Mouse (Mus musculus) kidney, embryonic 14.5 days (tissue): ENCODE results near the gene Prmt7. TPM values are rescaled to one million over a fixed set of nuclear protein-coding genes. Genes with fewer than 3 reads are reported as not detected.

Experiments used
- ATAC-seq: fragments of 200-750 bp; cut with Nextera tagmentation; 2 replicates; pipeline ENCODE4 v1.8.0; 2017; ENCODE audit warnings: moderate number of reproducible peaks, mild to moderate bottlenecking, moderate TSS enrichment, moderate library complexity; ENCODE audit not compliant: low FRiP score, low TSS enrichment
- H3K27ac ChIP-seq: fragments of 300-500 bp; sonication (generic); 2 replicates; pipeline ENCODE4 v1.5.1; 2014; ENCODE audit warnings: low read depth, mild to moderate bottlenecking, low read length, moderate library complexity, mixed read lengths
- H3K27me3 ChIP-seq: fragments of 300-500 bp; sonication (generic); 2 replicates; pipeline ENCODE4 v1.6.1; 2014; ENCODE audit warnings: mild to moderate bottlenecking, low read length; ENCODE audit not compliant: control insufficient read depth, insufficient read depth
- H3K36me3 ChIP-seq: fragments of 300-500 bp; sonication (generic); 2 replicates; pipeline ENCODE4 v1.6.1; 2014; ENCODE audit warnings: low read length, mixed read lengths; ENCODE audit not compliant: control insufficient read depth, insufficient read depth
- H3K4me1 ChIP-seq: fragments of 300-500 bp; sonication (generic); 2 replicates; pipeline ENCODE4 v1.6.1; 2014; ENCODE audit warnings: low read length, mixed read lengths; ENCODE audit not compliant: control insufficient read depth, insufficient read depth
- H3K4me2 ChIP-seq: fragments of 300-500 bp; sonication (generic); replicated peaks from 2 replicates; pipeline ENCODE4 v1.6.1; 2014; ENCODE audit warnings: low read depth, mild to moderate bottlenecking, low read length
- H3K4me3 ChIP-seq: fragments of 300-500 bp; sonication (generic); 2 replicates; pipeline ENCODE4 v1.5.1; 2014; ENCODE audit warnings: mild to moderate bottlenecking, low read length
- H3K9ac ChIP-seq: fragments of 300-500 bp; sonication (generic); 2 replicates; pipeline ENCODE4 v1.6.1; 2014; ENCODE audit warnings: low read depth, mild to moderate bottlenecking, low read length, moderate library complexity
- H3K9me3 ChIP-seq: fragments of 300-500 bp; sonication (generic); 2 replicates; pipeline ENCODE4 v1.6.1; 2016; ENCODE audit warnings: low read length; ENCODE audit not compliant: control insufficient read depth
- WGBS: fragments of 180-500 bp; shearing (Covaris S2); extraction: QIAGEN DNeasy Blood & Tissue Kit; methylation state at CpG from one replicate; pipeline ENCODE4 v1.1.7; 2014; 5-methylcytosine and 5-hydroxymethylcytosine counted together
- polyA plus RNA-seq: library from polyadenylated mRNA; unstranded; fragments of >200 nt; fragmentation: Nextera tagmentation; extraction: Ambion mirVana; gene quantifications from 2 replicates; pipeline ENCODE4 v1.2.1, GENCODE M21; 2014

Gene Prmt7
- polyA plus RNA-seq = 39.9 and 59.1 TPM in 2 replicates

GRCm38 (mm10) chr8:106210821-106211345 lies at the start of gene Prmt7, which contains the start of gene Slc7a6os:
Prmt7 (plus strand) TSS chr8:106210936.
Slc7a6os (minus strand) TSS chr8:106210935.
- peak; percentile 99 for ATAC-seq
- Histone ChIP-seq H3K4me2 (peak within 1 kb of the TSS; percentile 68), H3K4me1 (peaks cover 9% of the 10 kb centered on the region; the same call in 1 of the 2 replicates), H3K4me3 (peak within 1 kb of the TSS; percentile 94), H3K9ac (peak within 1 kb of the TSS; percentile 92), H3K27me3 (no peaks in the 10 kb centered on the region), H3K36me3 (peaks cover 36% of the 10 kb centered on the region), H3K27ac (peak within 1 kb of the TSS; percentile 92), H3K9me3 (no peaks in the 10 kb centered on the region)
- WGBS = under 1% methylated on average over 52 of the region's 52 CpGs

DNA sequence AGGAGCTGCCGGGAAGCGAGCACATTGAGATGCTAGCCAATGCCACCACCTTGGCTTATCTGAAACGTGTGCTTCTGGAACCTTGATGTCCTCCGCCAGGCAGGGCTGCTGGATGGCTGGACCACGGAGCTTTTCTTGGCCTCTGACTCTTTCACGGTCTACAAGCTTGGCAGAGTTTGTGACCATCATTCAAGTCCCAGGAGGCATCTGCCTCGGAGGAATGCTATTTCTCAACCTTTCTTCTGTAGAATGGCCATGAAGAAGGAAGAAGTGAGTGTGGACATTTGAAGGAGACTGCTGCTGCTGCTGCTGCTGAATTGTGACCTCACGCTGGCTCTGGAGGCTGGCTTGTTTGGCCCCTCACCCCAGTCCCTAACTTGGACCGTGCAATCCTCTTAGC lies 47.5 kb upstream of the Prmt7 start:
- H3K9me3 ChIP-seq = no peaks in the 10 kb centered on the region
- H3K27ac ChIP-seq = no peak overlapping the region
- no peak overlapping the region for H3K4me2 ChIP-seq
- ATAC-seq = no peak
- 90% methylated on average over 9 of the region's 9 CpGs for WGBS
- no peak overlapping the region for H3K4me3 ChIP-seq
- no peaks in the 10 kb centered on the region for H3K27me3 ChIP-seq
- no peak overlapping the region for H3K9ac ChIP-seq
- H3K36me3 ChIP-seq = peaks cover 18% of the 10 kb centered on the region; the same call in 1 of the 2 replicates
- peaks cover 5% of the 10 kb centered on the region; the same call in 1 of the 2 replicates for H3K4me1 ChIP-seq

- H3K27me3 ChIP-seq = no peaks in the 10 kb centered on the region
- peaks cover 14% of the 10 kb centered on the region; the same call in 1 of the 2 replicates for H3K4me1 ChIP-seq
- H3K9me3 ChIP-seq = no peaks in the 10 kb centered on the region
- no peak overlapping the region for H3K27ac ChIP-seq
- WGBS = 50% methylated on average over 4 of the region's 4 CpGs
- no peak overlapping the region for H3K4me3 ChIP-seq
- no peak overlapping the region for H3K4me2 ChIP-seq
- no peak overlapping the region for H3K9ac ChIP-seq
- ATAC-seq = no peak
- H3K36me3 ChIP-seq = peaks cover 18% of the 10 kb centered on the region; the same call in 1 of the 2 replicates
These were observed 45.3 kb upstream of the Prmt7 start for GRCm38 (mm10) chr8:106165460-106165859.

- no peaks in the 10 kb centered on the region for H3K27me3 ChIP-seq
- H3K36me3 ChIP-seq = peaks cover 8% of the 10 kb centered on the region; the same call in 1 of the 2 replicates
- under 1% methylated on average over 54 of the region's 59 CpGs for WGBS
- peaks cover 14% of the 10 kb centered on the region; the same call in 1 of the 2 replicates for H3K4me1 ChIP-seq
- ATAC-seq = peak; percentile 85
- H3K9me3 ChIP-seq = no peaks in the 10 kb centered on the region
- H3K4me3 ChIP-seq = peak within 1 kb of the TSS; percentile 80
- peak within 1 kb of the TSS; percentile 92 for H3K4me2 ChIP-seq
- H3K9ac ChIP-seq = peak within 1 kb of the TSS; percentile 81
- H3K27ac ChIP-seq = peak within 1 kb of the TSS; percentile 69
These were observed 42.2 kb upstream of the Prmt7 start, which contains the start of gene Slc7a6 for GRCm38 (mm10) chr8:106168356-106169016. Slc7a6 (plus strand) TSS chr8:106168857.

DNA sequence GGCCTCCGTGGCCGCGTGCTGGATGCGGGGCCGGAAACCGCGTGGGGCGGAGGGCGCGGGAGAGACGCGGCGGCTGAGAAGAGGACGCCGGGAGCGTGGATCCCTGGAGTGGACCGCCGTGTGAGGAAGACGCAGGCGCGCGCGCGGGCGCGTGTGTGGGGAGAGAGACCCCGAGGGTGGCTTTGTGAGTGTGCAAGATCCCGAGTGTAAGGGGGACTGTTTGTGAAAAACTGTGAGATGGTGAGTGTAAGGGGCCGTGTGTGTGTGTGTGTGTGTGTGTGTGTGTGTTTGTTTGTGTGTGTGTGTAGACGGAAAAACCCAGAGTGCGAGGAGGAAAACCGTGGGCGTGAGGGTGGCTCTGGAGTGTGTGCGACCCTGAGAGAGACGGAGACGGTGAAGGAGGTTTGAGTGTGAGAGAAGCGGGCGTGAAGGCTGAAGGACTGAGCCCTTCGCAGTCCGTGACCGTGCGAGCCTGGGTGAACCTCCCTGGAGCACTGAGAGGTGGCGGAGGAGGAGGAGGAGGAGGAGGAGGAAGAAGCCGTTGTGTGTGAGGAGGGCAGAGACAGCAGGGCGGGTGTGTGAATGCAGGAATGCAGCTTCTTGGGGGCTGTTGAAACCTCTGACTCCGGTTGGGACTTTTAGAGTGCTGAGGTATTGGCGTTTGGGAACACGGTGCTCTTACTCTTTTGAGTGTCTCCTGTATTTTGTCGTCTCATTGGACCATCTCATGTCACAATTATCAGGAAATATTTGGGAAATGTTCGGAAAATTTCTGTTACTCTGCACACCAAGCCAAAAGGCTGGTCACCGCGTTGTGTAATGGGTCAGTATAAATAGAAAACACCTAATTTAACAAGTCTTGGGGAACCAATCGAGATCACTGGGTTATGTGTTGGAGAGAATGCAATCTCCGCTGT lies 41.5 kb upstream of the Prmt7 start:
- Histone ChIP-seq H3K27ac (peak overlapping the region; percentile 69), H3K27me3 (no peaks in the 10 kb centered on the region), H3K4me1 (peaks cover 14% of the 10 kb centered on the region; the same call in 1 of the 2 replicates), H3K4me3 (peak overlapping the region; percentile 80), H3K36me3 (0 out of 2 replicates have a peak, but pooled peaks cover 3% of the 10 kb centered on the region), H3K9me3 (no peaks in the 10 kb centered on the region), H3K9ac (peak overlapping the region; percentile 81), H3K4me2 (peak overlapping the region; percentile 92)
- ATAC-seq = peak; percentile 53
- under 1% methylated on average over 54 of the region's 54 CpGs for WGBS

DNA sequence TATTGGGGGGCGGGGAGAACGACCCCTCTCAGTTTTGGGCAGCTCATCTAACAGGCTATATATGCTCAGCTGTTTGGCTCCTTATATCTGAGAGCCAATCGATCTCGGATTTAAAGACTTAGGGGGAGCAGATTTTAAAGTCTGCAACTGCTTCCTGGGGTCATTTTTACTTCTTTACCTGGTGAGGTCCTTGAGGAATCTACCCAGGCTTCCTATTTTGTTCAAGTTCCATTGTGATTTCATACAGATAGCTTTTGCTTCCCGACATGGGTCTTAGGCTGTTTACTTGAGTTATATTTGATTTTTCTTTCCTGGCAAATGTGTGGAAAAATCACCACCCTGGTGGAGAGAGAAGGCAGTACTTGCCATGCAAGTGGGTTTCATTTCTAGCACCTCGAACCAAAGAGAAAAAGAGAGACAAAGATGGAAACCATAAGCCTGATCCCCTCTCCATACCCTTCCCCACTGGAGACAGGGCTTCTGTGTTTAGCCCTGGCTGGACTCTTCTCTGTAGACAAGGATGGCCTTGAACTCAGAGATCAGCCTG lies 40.7 kb upstream of the Prmt7 start:
- peak overlapping the region; percentile 92 for H3K4me2 ChIP-seq
- WGBS = 26% methylated on average over 6 of the region's 6 CpGs
- H3K4me1 ChIP-seq = peaks cover 14% of the 10 kb centered on the region; the same call in 1 of the 2 replicates
- ATAC-seq = no peak
- no peaks in the 10 kb centered on the region for H3K27me3 ChIP-seq
- peak overlapping the region; percentile 81 for H3K9ac ChIP-seq
- H3K36me3 ChIP-seq = no peaks in the 10 kb centered on the region
- H3K4me3 ChIP-seq = peak overlapping the region; percentile 80
- no peak overlapping the region for H3K27ac ChIP-seq
- no peaks in the 10 kb centered on the region for H3K9me3 ChIP-seq

GRCm38 (mm10) chr8:106173566-106173965 lies 37.2 kb upstream of the Prmt7 start:
- ATAC-seq = no peak
- H3K4me3 ChIP-seq = no peak overlapping the region

GRCm38 (mm10) chr8:106176891-106177290 lies 33.8 kb upstream of the Prmt7 start:
- ATAC-seq = no peak
- Histone ChIP-seq H3K36me3 (peaks cover 7% of the 10 kb centered on the region), H3K9me3 (no peaks in the 10 kb centered on the region), H3K27me3 (no peaks in the 10 kb centered on the region), H3K4me3 (no peak overlapping the region), H3K4me1 (0 out of 2 replicates have a peak, but pooled peaks cover 5% of the 10 kb centered on the region), H3K9ac (no peak overlapping the region), H3K27ac (no peak overlapping the region), H3K4me2 (no peak overlapping the region)
- WGBS = 33% methylated on average over 1 of the region's 1 CpGs

More at GRCm38 (mm10) chr8:106173566-106173965, 37.2 kb upstream of the Prmt7 start:
- no peak overlapping the region for H3K27ac ChIP-seq
- H3K9me3 ChIP-seq = no peaks in the 10 kb centered on the region
- 91% methylated on average over 3 of the region's 3 CpGs for WGBS
- no peak overlapping the region for H3K4me2 ChIP-seq
- no peaks in the 10 kb centered on the region for H3K27me3 ChIP-seq
- no peak overlapping the region for H3K9ac ChIP-seq
- H3K36me3 ChIP-seq = no peaks in the 10 kb centered on the region
- H3K4me1 ChIP-seq = 0 out of 2 replicates have a peak, but pooled peaks cover 13% of the 10 kb centered on the region
